Mouse (Mus musculus) forebrain, embryonic 16.5 days (tissue): Measurements from ENCODE around the gene Mapt. TPM values are rescaled to one million over a fixed set of nuclear protein-coding genes. Genes with fewer than 3 reads are reported as not detected.

ENCODE experiments used
- ATAC-seq: fragments of 200-750 bp; cut with Nextera tagmentation; 2 replicates; pipeline ENCODE4 v1.8.0; 2017; ENCODE audit warnings: mild to moderate bottlenecking, moderate library complexity
- H3K27ac ChIP-seq: fragments of 300-500 bp; sonication (generic); 2 replicates; pipeline ENCODE4 v1.5.1; 2014; ENCODE audit warnings: low read length, control low read depth
- H3K27me3 ChIP-seq: fragments of 300-500 bp; sonication (generic); replicated peaks from 2 replicates; pipeline ENCODE4 v1.6.1; 2014; ENCODE audit warnings: low read length; ENCODE audit not compliant: control insufficient read depth, insufficient read depth
- H3K36me3 ChIP-seq: fragments of 300-500 bp; sonication (generic); 2 replicates; pipeline ENCODE4 v1.6.1; 2014; ENCODE audit not compliant: control insufficient read depth, insufficient read depth
- H3K4me1 ChIP-seq: fragments of 300-500 bp; sonication (generic); replicated peaks from 2 replicates; pipeline ENCODE4 v1.6.1; 2014; ENCODE audit warnings: low read length; ENCODE audit not compliant: control insufficient read depth, insufficient read depth
- H3K4me2 ChIP-seq: fragments of 300-500 bp; sonication (generic); 2 replicates; pipeline ENCODE4 v1.6.1; 2014; ENCODE audit warnings: mild to moderate bottlenecking, low read length, control low read depth
- H3K4me3 ChIP-seq: fragments of 300-500 bp; sonication (generic); replicated peaks from 2 replicates; pipeline ENCODE4 v1.5.1; 2014; ENCODE audit warnings: mild to moderate bottlenecking, low read length, control low read depth
- H3K9ac ChIP-seq: fragments of 300-500 bp; sonication (generic); replicated peaks from 2 replicates; pipeline ENCODE4 v1.6.1; 2014; ENCODE audit warnings: low read depth, low read length, control low read depth
- H3K9me3 ChIP-seq: fragments of 300-500 bp; sonication (generic); 2 replicates; pipeline ENCODE4 v1.6.1; 2016; ENCODE audit warnings: low read length; ENCODE audit not compliant: control insufficient read depth
- WGBS: fragments of 180-500 bp; shearing (Covaris S2); extraction: QIAGEN DNeasy Blood & Tissue Kit; methylation state at CpG from one replicate; pipeline ENCODE4 v1.1.7; 2014; 5-methylcytosine and 5-hydroxymethylcytosine counted together
- polyA plus RNA-seq: library from polyadenylated mRNA; unstranded; fragments of >200 nt; fragmentation: Nextera tagmentation; extraction: Ambion mirVana; gene quantifications from 2 replicates; pipeline ENCODE4 v1.2.1, GENCODE M21; 2015

The Mapt gene
- polyA plus RNA-seq, 1 experiment from 2014 or later = 864 TPM

DNA sequence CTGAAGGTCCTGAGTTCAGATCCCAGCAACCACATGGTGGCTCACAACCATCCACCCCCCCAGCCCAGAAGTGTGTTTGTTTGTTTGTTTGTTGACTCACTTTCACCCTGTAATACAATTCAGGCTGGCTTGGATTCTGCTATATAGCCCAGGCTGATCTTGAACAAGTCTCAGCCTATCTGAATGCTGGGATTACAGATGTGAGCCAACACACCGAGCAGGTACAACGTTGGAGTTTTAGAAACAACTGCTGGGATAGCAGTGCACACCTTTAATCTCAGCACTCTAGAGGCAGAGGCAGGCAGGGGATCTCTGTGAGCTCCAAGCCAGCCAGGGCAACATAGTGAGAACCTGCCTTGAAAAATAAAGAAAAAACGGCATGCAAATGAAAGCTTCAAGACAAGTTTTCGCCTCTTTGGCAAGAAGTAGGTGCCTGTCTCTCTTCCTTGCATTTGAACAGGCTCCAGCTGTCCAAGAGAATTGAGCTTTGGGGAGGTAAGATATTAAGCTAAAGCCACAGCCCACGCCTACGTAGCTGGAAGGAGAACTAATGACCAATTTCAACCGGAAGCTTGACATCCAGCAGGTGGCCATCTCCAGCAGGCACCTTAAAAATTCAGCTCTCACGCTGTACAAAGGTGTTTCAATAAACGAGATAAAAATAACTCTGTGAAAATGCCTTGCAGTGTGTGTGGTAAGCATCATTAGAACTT lies 968 bp upstream of the Mapt start:
- no peak for ATAC-seq
- Histone ChIP-seq H3K9ac (peak overlapping the region; percentile 94), H3K27me3 (peaks cover 4% of the 10 kb centered on the region; the same call in 1 of the 2 replicates), H3K36me3 (no peaks in the 10 kb centered on the region), H3K9me3 (no peaks in the 10 kb centered on the region), H3K4me1 (peaks cover 24% of the 10 kb centered on the region), H3K27ac (peak overlapping the region; percentile 20), H3K4me3 (peak overlapping the region; percentile 88), H3K4me2 (peak overlapping the region; percentile 81)
- WGBS = 10% methylated on average over 9 of the region's 9 CpGs

DNA sequence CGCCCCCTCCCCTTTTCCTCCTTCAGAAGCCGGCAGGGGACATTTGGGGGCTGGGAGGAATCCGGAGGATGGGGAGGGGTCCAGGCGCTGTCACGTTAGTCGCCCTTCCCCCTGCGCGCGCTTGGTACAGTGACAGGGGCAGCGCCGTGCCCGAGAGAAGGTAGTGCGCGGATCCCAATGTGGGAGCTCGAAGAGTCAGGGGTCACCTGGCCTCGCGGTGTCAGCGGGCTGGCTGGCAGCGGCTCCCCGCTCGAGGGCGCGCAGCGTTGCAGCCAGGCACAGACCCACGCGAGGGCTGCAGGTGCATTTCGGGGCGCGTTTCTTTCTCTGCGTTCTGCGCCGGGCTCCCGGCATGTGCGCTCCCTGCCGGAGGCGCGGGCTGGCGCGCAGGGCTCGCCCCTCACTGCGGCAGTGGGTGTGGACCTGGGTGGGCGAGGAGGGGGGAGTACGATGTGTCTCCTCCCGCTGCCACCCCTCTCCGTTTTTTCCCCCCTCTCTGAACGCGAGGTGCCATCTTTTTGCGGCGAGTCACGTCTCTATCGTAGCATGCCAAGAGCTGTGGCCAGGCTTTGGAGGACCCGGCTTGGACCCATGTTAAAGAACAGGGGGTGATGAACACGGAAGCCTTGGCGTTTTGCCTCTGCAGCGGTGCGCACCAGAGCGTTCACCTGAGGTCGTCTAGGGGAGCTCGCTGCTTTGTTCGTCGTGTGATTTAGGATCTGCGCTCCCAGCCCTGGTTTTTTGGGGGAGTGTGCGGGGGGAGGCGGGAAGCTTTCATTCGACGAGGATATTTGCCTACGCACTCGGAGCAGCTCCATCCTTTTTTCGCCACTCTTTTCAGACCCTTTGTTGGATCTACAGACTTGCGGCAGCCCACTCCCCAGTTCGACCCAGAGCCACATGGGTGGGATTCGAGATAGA lies 1.2 kb downstream of the Mapt start:
- Histone ChIP-seq H3K9me3 (no peaks in the 10 kb centered on the region), H3K27ac (peak overlapping the region; percentile 96), H3K4me1 (peaks cover 45% of the 10 kb centered on the region), H3K4me3 (peak overlapping the region; percentile 88), H3K27me3 (peaks cover 4% of the 10 kb centered on the region; the same call in 1 of the 2 replicates), H3K4me2 (peak overlapping the region; percentile 81), H3K9ac (peak overlapping the region; percentile 94), H3K36me3 (no peaks in the 10 kb centered on the region)
- ATAC-seq = peak; percentile 75
- WGBS = under 1% methylated on average over 72 of the region's 72 CpGs

DNA sequence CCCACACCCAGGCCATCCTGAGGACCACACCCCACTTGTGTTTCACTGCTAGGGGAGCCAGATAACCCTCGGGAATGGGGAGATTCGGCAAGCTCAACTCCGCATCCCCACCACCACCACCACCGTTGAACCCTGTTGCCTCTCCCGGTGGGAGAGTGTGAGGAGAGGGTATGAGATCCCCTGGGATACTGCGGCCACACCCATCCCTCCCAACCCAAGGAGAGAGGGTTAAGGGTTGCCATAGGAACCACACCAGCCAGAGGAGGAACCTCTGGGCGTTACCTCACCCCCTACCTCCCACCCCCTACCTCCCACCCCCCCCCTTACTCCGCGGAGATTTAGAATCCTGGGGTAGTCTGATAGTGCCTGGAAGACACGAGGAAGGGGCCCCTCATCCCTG lies 1.9 kb downstream of the Mapt start:
- H3K4me3 ChIP-seq = peak overlapping the region; percentile 88
- H3K4me2 ChIP-seq = peak overlapping the region; percentile 81
- peaks cover 4% of the 10 kb centered on the region; the same call in 1 of the 2 replicates for H3K27me3 ChIP-seq
- H3K4me1 ChIP-seq = peaks cover 52% of the 10 kb centered on the region
- H3K36me3 ChIP-seq = no peaks in the 10 kb centered on the region
- no peaks in the 10 kb centered on the region for H3K9me3 ChIP-seq
- peak overlapping the region; percentile 94 for H3K9ac ChIP-seq
- ATAC-seq = no peak
- H3K27ac ChIP-seq = peak overlapping the region; percentile 96
- WGBS = 2% methylated on average over 10 of the region's 10 CpGs

DNA sequence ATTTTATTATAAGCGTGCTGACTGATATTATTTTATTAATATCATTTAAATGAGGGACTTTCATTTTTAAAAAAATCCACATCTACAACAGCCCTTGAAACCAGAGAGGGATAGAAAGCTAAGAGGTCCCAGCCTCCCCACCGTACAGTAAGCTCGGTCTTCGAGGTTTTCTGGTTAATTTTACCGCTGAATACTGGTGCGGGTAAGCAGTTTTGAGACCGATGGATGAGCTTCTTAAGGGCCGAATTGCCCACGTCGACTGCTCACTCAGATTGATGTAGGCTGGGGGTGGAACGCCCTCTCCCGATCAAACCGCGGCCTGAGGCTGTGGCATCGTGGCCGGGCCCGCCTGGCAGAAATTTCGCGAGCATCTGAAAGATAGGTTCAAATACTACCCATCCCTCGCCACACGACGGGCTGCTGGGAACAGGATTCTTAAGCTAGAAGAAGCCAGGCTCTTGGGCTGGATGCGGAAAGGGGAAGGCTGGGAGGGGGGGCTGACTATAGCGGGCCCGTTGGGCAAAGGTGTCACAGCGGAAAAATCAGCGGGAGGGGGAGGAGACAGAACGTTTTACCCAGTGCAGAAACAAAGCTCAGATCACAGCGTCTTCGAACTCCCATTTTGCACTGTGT lies 2.5 kb downstream of the Mapt start:
- Histone ChIP-seq H3K4me3 (peak overlapping the region; percentile 88), H3K4me1 (peaks cover 55% of the 10 kb centered on the region), H3K9me3 (no peaks in the 10 kb centered on the region), H3K27me3 (peaks cover 4% of the 10 kb centered on the region; the same call in 1 of the 2 replicates), H3K36me3 (no peaks in the 10 kb centered on the region), H3K27ac (peak overlapping the region; percentile 96), H3K9ac (peak overlapping the region; percentile 94), H3K4me2 (peak overlapping the region; percentile 81)
- WGBS = 2% methylated on average over 30 of the region's 30 CpGs
- ATAC-seq = no peak

DNA sequence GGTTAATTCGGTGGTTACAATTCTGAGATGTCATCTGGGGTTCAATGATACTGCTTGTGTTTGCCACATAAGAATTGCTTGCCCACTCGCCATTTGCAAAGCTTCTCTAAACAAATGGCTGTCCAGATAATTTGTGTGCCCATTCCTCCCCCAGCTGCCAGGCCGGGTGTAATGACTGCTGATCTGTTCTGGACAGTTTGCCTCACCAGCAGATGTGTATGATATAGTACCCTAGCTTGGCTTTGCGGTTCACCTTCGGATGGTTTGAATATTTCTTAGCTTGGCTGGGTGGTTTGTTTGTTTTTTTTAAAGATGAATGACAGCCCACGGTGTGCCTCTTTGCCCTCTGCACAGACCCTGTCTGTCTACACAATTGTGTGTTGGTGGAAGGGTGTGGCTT lies 3.5 kb downstream of the Mapt start:
- Histone ChIP-seq H3K4me2 (peak overlapping the region; percentile 81), H3K27me3 (peaks cover 4% of the 10 kb centered on the region; the same call in 1 of the 2 replicates), H3K4me1 (peaks cover 55% of the 10 kb centered on the region), H3K9ac (peak overlapping the region; percentile 94), H3K27ac (no peak overlapping the region), H3K9me3 (no peaks in the 10 kb centered on the region), H3K36me3 (no peaks in the 10 kb centered on the region), H3K4me3 (peak overlapping the region; percentile 88)
- WGBS = 52% methylated on average over 6 of the region's 6 CpGs
- no peak for ATAC-seq

DNA sequence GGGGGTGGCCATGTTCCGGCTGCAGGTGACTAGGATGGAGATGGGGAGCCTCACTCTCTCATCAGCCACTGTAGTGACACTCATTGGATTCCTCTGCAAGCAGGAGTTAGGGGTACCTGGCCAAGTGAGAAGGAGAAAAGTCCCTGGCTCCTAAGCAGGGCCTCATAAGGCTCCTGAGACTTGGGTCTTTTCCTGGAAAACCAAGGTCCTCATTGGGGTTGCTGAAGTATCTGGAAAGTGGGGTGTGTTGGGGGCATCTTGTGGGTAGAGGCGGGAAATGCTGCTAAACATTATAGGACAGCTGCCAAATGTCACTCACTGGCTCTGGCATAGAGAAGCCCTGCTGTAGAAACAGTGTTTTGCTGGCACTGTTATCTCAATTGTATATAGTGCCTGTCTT lies 4.7 kb downstream of the Mapt start:
- Histone ChIP-seq H3K4me1 (peaks cover 50% of the 10 kb centered on the region), H3K9me3 (no peaks in the 10 kb centered on the region), H3K4me2 (peak overlapping the region; percentile 81), H3K9ac (no peak overlapping the region), H3K4me3 (no peak overlapping the region), H3K27ac (no peak overlapping the region), H3K27me3 (peaks cover 4% of the 10 kb centered on the region; the same call in 1 of the 2 replicates), H3K36me3 (no peaks in the 10 kb centered on the region)
- no peak for ATAC-seq
- WGBS = 63% methylated on average over 2 of the region's 2 CpGs

DNA sequence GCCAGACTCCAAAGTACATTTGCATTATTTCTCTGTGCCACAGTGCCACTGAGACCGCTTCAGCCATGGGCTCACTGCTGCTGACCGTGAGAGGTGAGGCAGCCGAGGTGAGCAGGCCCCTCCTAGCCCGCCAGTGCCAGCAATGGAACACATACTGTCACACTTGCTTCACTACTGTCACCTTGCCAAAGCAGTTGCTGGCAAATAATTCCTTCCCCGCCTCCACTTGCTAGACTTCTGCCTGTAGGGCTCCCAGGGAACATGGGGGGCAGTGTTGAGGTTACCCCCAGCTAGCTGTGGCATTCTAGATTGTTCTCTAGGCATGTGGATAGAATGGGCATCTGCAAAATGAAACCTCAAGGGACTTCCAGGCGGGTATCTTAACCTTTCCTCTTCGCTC lies 6.0 kb downstream of the Mapt start:
- H3K9me3 ChIP-seq = no peaks in the 10 kb centered on the region
- ATAC-seq = 0 out of 2 replicates have a peak, but pooled peaks have one; percentile 3
- no peaks in the 10 kb centered on the region for H3K36me3 ChIP-seq
- H3K4me3 ChIP-seq = no peak overlapping the region
- no peak overlapping the region for H3K9ac ChIP-seq
- peaks cover 4% of the 10 kb centered on the region; the same call in 1 of the 2 replicates for H3K27me3 ChIP-seq
- H3K4me1 ChIP-seq = peaks cover 50% of the 10 kb centered on the region
- H3K4me2 ChIP-seq = peak overlapping the region; percentile 40; the same call in 1 of the 2 replicates
- 48% methylated on average over 7 of the region's 7 CpGs for WGBS
- no peak overlapping the region for H3K27ac ChIP-seq

DNA sequence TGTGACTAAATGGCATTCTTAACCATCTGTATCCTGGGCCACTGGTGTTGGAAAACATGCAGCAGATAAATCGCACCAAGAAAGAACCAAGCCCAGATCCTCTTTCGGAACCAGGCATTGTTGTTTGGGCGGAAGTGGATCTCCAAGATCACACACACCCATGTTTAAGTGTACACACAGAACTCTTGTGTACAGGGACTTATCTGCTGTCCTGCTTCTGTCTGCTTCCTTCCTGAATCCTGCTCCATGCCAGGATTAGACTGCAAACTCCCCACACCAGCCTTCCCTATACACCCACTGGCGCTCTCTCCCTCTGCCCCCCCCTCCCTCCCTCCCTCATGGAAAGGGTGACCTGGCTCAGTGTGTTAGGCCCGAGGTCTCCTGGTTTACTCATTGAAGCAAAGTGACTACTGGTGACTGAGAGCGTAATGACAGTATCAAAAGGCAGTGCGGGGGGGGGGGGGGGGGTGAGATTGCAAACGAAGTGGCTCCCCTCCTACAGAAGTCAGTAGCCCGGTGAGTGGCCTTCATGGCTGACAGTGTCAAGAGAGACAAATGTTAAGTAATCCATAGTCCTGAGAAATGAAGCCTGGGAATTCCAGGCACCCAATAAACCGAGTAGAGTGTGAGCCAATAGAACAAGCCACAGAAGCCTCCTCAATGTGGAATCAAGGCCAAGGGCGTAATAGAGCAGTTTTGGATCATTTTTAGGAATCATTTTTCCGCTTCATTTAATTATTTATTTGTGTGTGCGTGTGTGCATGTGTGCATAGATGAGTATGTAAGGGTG lies 7.0 kb downstream of the Mapt start:
- Histone ChIP-seq H3K9me3 (no peaks in the 10 kb centered on the region), H3K36me3 (no peaks in the 10 kb centered on the region), H3K4me2 (no peak overlapping the region), H3K9ac (no peak overlapping the region), H3K27me3 (peaks cover 4% of the 10 kb centered on the region; the same call in 1 of the 2 replicates), H3K4me1 (peaks cover 46% of the 10 kb centered on the region), H3K27ac (no peak overlapping the region), H3K4me3 (no peak overlapping the region)
- ATAC-seq = no peak
- whole genome bisulfite sequencing = 62% methylated on average over 13 of the region's 13 CpGs
